ENCODE assay signal across 8 mouse cellular contexts in genomic region chr4:141101855-141102254, GRCm38 (mm10). TPM values are rescaled to one million over a fixed set of nuclear protein-coding genes. Genes with fewer than 3 reads are reported as not detected.
DNase-seq lines count a peak whose midpoint lies in the region; ATAC-seq and TF ChIP-seq lines count a peak whose summit lies in the region.

No protein-coding gene starts in this region.

- no peak for TF ChIP-seq POLR2A in thymus, adult 2 months (IDR thresholded peaks at IDR 0.05; ENCODE audit: control insufficient read depth, extremely low read depth, insufficient read depth, low read length, poor library complexity)

- WGBS in hindbrain, embryonic 10.5 days = 69% methylated on average over 6 of the region's 6 CpGs
- 65% methylated on average over 6 of the region's 6 CpGs for WGBS in hindbrain, embryonic 12.5 days
- WGBS in thymus, adult 2 months = 78% methylated on average over 6 of the region's 6 CpGs

- H3K4me3 ChIP-seq in hindbrain, embryonic 10.5 days = no peak overlapping the region
- H3K4me3 ChIP-seq in hindbrain, embryonic 12.5 days = no peak overlapping the region
- no peak overlapping the region for H3K4me3 ChIP-seq in thymus, adult 2 months (ENCODE audit: control insufficient read depth, insufficient read depth, low read length)

- peak; percentile 33 for DNase-seq in hindbrain, embryonic 10.5 days (ENCODE audit: low spot score)
- DNase-seq in thymus, adult 2 months = peak; percentile 19
- no peak for DNase-seq in thymus, postnatal 0 days (ENCODE audit: low spot score)
- peak; percentile 76 for DNase-seq in testis, postnatal 10 days (ENCODE audit: low spot score)
- DNase-seq in urinary bladder, postnatal 25 days (ENCODE audit: low spot score) = no peak
- no peak for DNase-seq in layer of hippocampus, postnatal 36 days

- peaks cover 12% of the 10 kb centered on the region for H3K4me1 ChIP-seq in hindbrain, embryonic 10.5 days (replicated peaks)
- 0 out of 2 replicates have a peak, but pooled peaks cover under 1% of the 10 kb centered on the region for H3K4me1 ChIP-seq in hindbrain, embryonic 12.5 days
- no peaks in the 10 kb centered on the region for H3K4me1 ChIP-seq in thymus, adult 2 months (replicated peaks; ENCODE audit: control insufficient read depth, insufficient read depth, low read length)

- H3K27me3 ChIP-seq in hindbrain, embryonic 10.5 days (ENCODE audit: insufficient read depth, poor library complexity, severe bottlenecking) = no peaks in the 10 kb centered on the region
- H3K27me3 ChIP-seq in hindbrain, embryonic 12.5 days = no peaks in the 10 kb centered on the region
- no peaks in the 10 kb centered on the region for H3K27me3 ChIP-seq in thymus, adult 2 months (ENCODE audit: control insufficient read depth, insufficient read depth, low read length)

- no peak overlapping the region for H3K9ac ChIP-seq in hindbrain, embryonic 12.5 days

- H3K36me3 ChIP-seq in hindbrain, embryonic 10.5 days = no peaks in the 10 kb centered on the region
- H3K36me3 ChIP-seq in hindbrain, embryonic 12.5 days = no peaks in the 10 kb centered on the region
- H3K36me3 ChIP-seq in thymus, adult 2 months (ENCODE audit: control insufficient read depth, insufficient read depth, low read length) = no peaks in the 10 kb centered on the region

- H3K4me2 ChIP-seq in hindbrain, embryonic 12.5 days (replicated peaks) = no peak overlapping the region

- no peak for TF ChIP-seq CTCF in thymus, adult 2 months (IDR thresholded peaks at IDR 0.05; ENCODE audit: borderline replicate concordance, control insufficient read depth, extremely low read depth, insufficient read depth, low read length, poor library complexity)

- H3K27ac ChIP-seq in hindbrain, embryonic 10.5 days = no peak overlapping the region
- H3K27ac ChIP-seq in hindbrain, embryonic 12.5 days = no peak overlapping the region
- no peak overlapping the region for H3K27ac ChIP-seq in thymus, adult 2 months (ENCODE audit: control insufficient read depth, insufficient read depth, low read length)

- H3K9me3 ChIP-seq in hindbrain, embryonic 10.5 days = no peaks in the 10 kb centered on the region
- H3K9me3 ChIP-seq in hindbrain, embryonic 12.5 days (replicated peaks) = no peaks in the 10 kb centered on the region

- no peak for ATAC-seq in hindbrain, embryonic 12.5 days (ENCODE audit: low FRiP score)
- peak; percentile 42; the same call in 1 of the 2 replicates for ATAC-seq in erythroblast, adult 5-6 weeks (replicated peaks; ENCODE audit: low FRiP score, poor library complexity, severe bottlenecking)

RNA-seq across cellular contexts. Expression of gene Spata21, which starts 13.7 kb away (rescaled TPM):
- polyA plus RNA-seq in hindbrain, embryonic 10.5 days (2016; fragmentation: Nextera tagmentation; extraction: Ambion mirVana) = not detected in 2 replicates
- polyA plus RNA-seq in hindbrain, embryonic 12.5 days (2016; fragmentation: Nextera tagmentation; extraction: Ambion mirVana) = 0.13 TPM in 1 of 2 replicates, not detected in the other
- polyA plus RNA-seq in thymus, adult 2 months (2012; rRNA removed) = 0.08 and 0.23 TPM in 2 replicates
- 0.15 and 0.17 TPM in 2 replicates for polyA plus RNA-seq in thymus, postnatal 0 days (2015; fragmentation: Nextera tagmentation; extraction: Ambion mirVana)
- not detected in 2 replicates for total RNA-seq in erythroblast, adult 5-6 weeks (2015; ENCODE audit: low replicate concordance)
- total RNA-seq in erythroblast, adult 5-6 weeks (2017; ENCODE audit: low replicate concordance) = not detected in 2 replicates
- not detected for total RNA-seq in layer of hippocampus, postnatal 36 days (2021)

RNA-seq across cellular contexts. Expression of gene Necap2, which starts 23.7 kb away (rescaled TPM):
- polyA plus RNA-seq in hindbrain, embryonic 10.5 days (2016; fragmentation: Nextera tagmentation; extraction: Ambion mirVana) = 60.2 and 66.0 TPM in 2 replicates
- polyA plus RNA-seq in hindbrain, embryonic 12.5 days (2016; fragmentation: Nextera tagmentation; extraction: Ambion mirVana) = 57.6 and 60.7 TPM in 2 replicates
- 105 and 111 TPM in 2 replicates for polyA plus RNA-seq in thymus, adult 2 months (2012; rRNA removed)
- polyA plus RNA-seq in thymus, postnatal 0 days (2015; fragmentation: Nextera tagmentation; extraction: Ambion mirVana) = 93.7 and 103 TPM in 2 replicates
- 41.0 and 58.6 TPM in 2 replicates for total RNA-seq in erythroblast, adult 5-6 weeks (2015; ENCODE audit: low replicate concordance)
- total RNA-seq in erythroblast, adult 5-6 weeks (2017; ENCODE audit: low replicate concordance) = 68.0 and 75.4 TPM in 2 replicates
- total RNA-seq in layer of hippocampus, postnatal 36 days (2021) = 10 to 100 TPM; 38.5 to 40.5 TPM

RNA-seq across cellular contexts. Expression of gene Szrd1, which starts 37.7 kb away (rescaled TPM):
- polyA plus RNA-seq in hindbrain, embryonic 10.5 days (2016; fragmentation: Nextera tagmentation; extraction: Ambion mirVana) = 36.5 and 44.1 TPM in 2 replicates
- polyA plus RNA-seq in hindbrain, embryonic 12.5 days (2016; fragmentation: Nextera tagmentation; extraction: Ambion mirVana) = 30.7 and 32.4 TPM in 2 replicates
- 54.2 and 62.1 TPM in 2 replicates for polyA plus RNA-seq in thymus, adult 2 months (2012; rRNA removed)
- 32.6 and 35.4 TPM in 2 replicates for polyA plus RNA-seq in thymus, postnatal 0 days (2015; fragmentation: Nextera tagmentation; extraction: Ambion mirVana)
- 12.1 and 19.0 TPM in 2 replicates for total RNA-seq in erythroblast, adult 5-6 weeks (2015; ENCODE audit: low replicate concordance)
- total RNA-seq in erythroblast, adult 5-6 weeks (2017; ENCODE audit: low replicate concordance) = 11.8 and 17.4 TPM in 2 replicates
- total RNA-seq in layer of hippocampus, postnatal 36 days (2021) = 10 to 100 TPM; 47.4 to 62.3 TPM

RNA-seq across cellular contexts. Expression of gene Crocc, which starts 41.5 kb away (rescaled TPM):
- polyA plus RNA-seq in hindbrain, embryonic 10.5 days (2016; fragmentation: Nextera tagmentation; extraction: Ambion mirVana) = 11.4 and 12.0 TPM in 2 replicates
- 13.2 and 14.1 TPM in 2 replicates for polyA plus RNA-seq in hindbrain, embryonic 12.5 days (2016; fragmentation: Nextera tagmentation; extraction: Ambion mirVana)
- polyA plus RNA-seq in thymus, adult 2 months (2012; rRNA removed) = 12.9 and 17.6 TPM in 2 replicates
- 1.9 and 2.1 TPM in 2 replicates for polyA plus RNA-seq in thymus, postnatal 0 days (2015; fragmentation: Nextera tagmentation; extraction: Ambion mirVana)
- total RNA-seq in erythroblast, adult 5-6 weeks (2015; ENCODE audit: low replicate concordance) = not detected in 2 replicates
- total RNA-seq in erythroblast, adult 5-6 weeks (2017; ENCODE audit: low replicate concordance) = 0.34 and 4.9 TPM in 2 replicates
- 10 to 100 TPM; 73.7 to 77.2 TPM for total RNA-seq in layer of hippocampus, postnatal 36 days (2021)

RNA-seq across cellular contexts. Expression of gene Fbxo42, which starts 45.9 kb away (rescaled TPM):
- polyA plus RNA-seq in hindbrain, embryonic 10.5 days (2016; fragmentation: Nextera tagmentation; extraction: Ambion mirVana) = 23.2 and 24.5 TPM in 2 replicates
- 28.3 and 28.6 TPM in 2 replicates for polyA plus RNA-seq in hindbrain, embryonic 12.5 days (2016; fragmentation: Nextera tagmentation; extraction: Ambion mirVana)
- 29.1 and 29.3 TPM in 2 replicates for polyA plus RNA-seq in thymus, adult 2 months (2012; rRNA removed)
- 19.7 and 22.2 TPM in 2 replicates for polyA plus RNA-seq in thymus, postnatal 0 days (2015; fragmentation: Nextera tagmentation; extraction: Ambion mirVana)
- total RNA-seq in erythroblast, adult 5-6 weeks (2015; ENCODE audit: low replicate concordance) = 43.2 and 49.3 TPM in 2 replicates
- 54.4 and 64.7 TPM in 2 replicates for total RNA-seq in erythroblast, adult 5-6 weeks (2017; ENCODE audit: low replicate concordance)
- total RNA-seq in layer of hippocampus, postnatal 36 days (2021) = 10 to 100 TPM; 23.7 to 24.5 TPM

Comparison
In these comparisons a context has a peak if more than half of its experiments do, and no peak if none do; other contexts are left out.
1. DNase-seq: peak in hindbrain, embryonic 10.5 days (single experiment), thymus, adult 2 months (single experiment) and testis, postnatal 10 days (single experiment); none in thymus, postnatal 0 days (single experiment), urinary bladder, postnatal 25 days (single experiment) and layer of hippocampus, postnatal 36 days (0 of 2).